Mouse (Mus musculus) thymus, postnatal 0 days (tissue): ENCODE results near the gene Ankrd33b. TPM values are rescaled to one million over a fixed set of nuclear protein-coding genes. Genes with fewer than 3 reads are reported as not detected.

ENCODE experiments used
- DNase-seq: peaks from one replicate; pipeline ENCODE4 v3.0.0-alpha.2; 2015; ENCODE audit warnings: low spot score
- polyA plus RNA-seq: library from polyadenylated mRNA; unstranded; fragments of >200 nt; fragmentation: Nextera tagmentation; extraction: Ambion mirVana; gene quantifications from 2 replicates; pipeline ENCODE4 v1.2.1, GENCODE M21; 2015

Gene Ankrd33b
- polyA plus RNA-seq, 1 experiment from 2014 or later, result 10.8 TPM

DNA sequence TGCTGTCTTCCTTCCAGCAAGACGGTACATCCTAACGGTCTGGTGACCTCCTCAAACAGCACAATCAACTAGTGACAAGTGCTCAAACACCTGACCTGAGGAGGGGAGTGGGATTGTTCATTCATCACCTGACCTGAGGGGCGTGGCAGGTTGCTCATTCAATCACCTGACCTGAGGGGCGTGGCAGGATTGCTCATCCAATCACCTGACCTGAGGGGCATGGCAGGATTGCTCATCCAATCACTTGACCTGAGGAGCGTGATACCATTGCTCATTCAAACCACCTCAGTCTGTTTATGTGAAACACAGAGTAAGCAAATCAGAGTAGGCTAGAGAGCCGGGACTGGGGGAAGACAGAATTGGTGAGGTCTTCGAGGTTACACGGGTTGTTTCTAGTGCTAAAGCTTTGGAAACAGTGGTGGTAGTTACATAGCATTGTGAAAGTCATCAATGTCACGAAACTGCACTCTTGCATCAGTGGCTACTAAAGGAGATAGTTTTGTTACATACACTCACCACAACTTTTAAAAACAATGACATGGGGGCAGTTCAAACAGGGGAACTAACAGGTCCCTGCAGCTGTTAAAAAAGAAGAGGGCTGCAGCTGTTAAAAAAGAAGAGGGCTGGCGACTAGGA lies 28.8 kb downstream of the Ankrd33b start:
- DNase-seq, result no peak

DNA sequence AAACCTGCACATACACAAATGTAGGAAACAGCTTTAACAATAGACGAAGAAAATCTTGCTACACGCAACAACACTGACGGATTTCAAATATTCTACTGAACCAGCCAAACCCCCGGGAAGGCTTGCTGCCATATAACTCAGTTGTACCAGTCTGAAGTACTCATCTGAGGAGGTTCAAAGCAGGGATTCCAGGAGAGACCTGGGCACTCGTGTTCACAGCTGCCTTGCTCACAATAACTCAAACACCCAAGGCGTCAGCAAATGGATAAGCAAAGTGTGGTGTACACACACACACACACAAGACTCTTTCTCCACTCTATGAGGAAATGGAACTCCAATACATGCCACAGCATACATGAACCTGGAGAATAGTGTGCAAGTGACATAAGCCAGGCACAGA lies 29.5 kb downstream of the Ankrd33b start:
- no peak for DNase-seq

- no peak for DNase-seq
These were observed 30.3 kb downstream of the Ankrd33b start for GRCm38 (mm10) chr15:31337192-31337741.

DNA sequence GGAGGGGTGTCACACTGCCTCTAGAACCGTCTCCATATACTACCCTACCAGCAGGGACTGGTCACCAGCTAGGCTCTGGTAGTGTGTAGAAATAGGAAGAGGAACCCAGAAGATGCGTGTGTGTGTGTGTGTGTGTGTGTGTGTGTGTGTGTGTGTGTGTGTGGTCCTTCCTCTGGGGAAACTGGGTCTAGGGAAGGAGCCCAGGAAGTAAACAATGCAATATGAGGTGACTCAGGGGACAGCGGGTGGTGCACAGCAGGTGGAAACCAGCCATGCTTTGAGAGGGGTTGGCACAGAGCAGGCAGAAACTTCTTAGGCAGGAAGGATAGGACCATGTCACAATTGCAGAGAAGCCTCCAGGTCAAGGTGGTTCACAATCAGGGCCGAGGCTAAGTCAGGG lies 30.8 kb downstream of the Ankrd33b start:
- DNase-seq, result no peak

DNA sequence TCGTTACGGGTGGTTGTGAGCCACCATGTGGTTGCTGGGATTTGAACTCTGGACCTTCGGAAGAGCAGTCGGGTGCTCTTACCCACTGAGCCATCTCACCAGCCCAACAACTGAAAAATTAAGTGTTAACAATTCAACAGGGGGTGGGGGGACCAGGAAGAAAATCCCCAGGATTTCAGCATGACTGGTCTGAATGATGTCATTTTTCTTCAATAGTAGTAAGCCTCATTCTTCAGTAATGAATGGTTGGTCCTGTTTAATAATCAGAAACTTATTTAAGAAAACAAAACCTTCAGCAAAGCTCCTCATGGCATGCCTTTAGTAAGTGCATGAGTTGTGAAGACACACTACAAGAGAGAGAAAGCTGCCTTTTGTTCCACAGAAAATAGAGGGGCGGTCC lies 32.7 kb downstream of the Ankrd33b start:
- DNase-seq, result no peak

DNA sequence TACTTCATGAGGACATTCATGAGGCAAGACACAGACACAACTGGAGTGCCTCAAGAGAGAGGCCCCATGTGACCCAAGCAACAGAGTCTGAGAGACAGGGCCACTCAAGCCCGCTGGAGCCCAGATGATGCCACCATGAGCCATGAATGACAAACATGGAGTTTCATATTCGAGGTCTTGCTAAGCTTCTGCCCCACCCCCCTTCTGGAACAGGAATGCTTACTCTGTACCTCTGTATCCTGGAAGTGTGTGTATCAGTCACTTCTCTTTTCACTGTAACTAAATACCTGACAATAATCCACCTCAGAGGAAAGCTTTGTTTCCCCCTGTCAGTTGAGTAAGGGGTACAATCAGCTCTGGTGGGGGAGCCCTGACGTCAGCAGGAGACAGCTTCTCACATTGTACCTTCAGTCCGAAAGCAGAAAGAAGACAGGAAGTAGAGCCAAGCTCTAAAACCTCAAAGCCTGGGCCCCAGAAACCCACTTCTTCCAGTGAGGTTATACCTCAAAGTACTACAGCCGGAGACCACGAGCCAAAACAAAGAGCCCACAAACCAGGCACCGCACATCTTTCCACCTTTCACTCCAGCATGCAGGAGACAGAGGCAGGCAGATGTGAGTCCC lies 34.9 kb downstream of the Ankrd33b start:
- peak; percentile 13 for DNase-seq

DNA sequence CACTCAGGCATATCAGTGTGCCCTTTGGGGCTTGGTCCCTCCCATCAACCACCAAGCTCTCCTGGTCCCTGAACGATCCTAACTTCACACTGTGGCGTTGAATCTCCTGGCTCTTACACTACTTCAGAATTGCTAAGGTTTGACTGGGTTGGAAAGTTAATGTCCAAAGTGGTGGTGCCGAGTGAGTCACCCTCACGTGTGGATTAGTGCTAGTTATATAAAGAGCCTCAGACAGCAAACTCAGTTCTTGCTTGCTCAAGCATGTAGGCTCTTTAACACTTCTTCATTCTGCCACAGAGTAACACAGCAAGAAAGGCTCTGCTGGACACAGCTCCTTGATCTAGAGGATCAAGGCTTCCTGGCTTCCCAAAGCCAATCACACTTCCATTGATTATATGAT lies 35.8 kb downstream of the Ankrd33b start:
- DNase-seq, result no peak

- no peak for DNase-seq
These were observed 39.4 kb downstream of the Ankrd33b start for GRCm38 (mm10) chr15:31328082-31328614.

DNA sequence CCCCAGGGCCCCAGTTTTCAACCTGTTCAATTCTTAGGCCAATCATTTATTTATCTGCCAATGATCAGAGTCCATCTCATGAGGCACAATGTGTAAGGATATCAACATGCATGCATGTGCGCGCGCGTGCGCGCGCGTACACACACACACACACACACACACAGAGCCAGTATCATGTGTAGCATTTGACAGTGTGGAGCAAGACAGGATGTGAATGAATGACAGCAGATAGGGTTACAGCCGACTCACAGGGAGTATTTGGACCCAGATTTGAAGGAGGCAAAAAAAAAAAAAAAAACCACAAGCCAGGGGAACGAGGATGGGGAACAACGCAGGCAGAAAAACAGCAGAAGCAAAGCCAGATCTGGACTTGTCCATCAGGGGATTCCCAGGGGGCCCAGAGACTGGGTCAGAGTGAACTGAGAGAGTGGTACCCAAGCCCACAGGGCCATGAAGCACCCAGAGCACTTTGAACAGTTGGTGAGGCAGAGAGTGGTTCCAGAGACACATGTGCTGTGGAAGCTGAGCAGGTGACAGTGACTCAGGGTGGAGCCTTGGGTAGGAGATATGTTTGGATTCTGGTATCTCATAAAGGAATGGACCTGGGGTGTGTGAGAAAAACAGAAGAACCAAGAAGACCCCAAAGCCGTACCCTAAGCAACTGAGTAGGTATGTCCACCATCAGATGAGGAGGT lies 41.7 kb downstream of the Ankrd33b start:
- no peak for DNase-seq

- no peak for DNase-seq
These were observed 43.0 kb downstream of the Ankrd33b start for GRCm38 (mm10) chr15:31324551-31324950.

DNA sequence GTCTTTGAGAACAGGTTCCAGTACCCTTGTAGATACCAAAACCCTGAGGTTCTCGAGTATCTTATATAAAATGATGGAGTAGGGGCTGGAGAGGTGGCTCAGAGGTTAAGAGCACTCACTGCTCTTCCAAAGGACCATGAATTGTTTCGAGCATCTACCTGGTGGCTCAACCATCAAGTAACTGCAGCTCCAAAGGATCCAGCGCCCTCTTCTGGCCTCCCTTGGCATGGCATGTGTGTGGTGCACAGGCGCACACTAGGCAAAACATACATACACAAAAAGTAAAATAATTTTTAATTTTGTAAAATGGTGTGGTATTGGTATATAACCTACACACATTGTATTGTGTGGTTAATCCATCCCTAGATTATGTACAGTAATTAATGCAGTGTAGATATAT lies 43.8 kb downstream of the Ankrd33b start:
- no peak for DNase-seq

DNA sequence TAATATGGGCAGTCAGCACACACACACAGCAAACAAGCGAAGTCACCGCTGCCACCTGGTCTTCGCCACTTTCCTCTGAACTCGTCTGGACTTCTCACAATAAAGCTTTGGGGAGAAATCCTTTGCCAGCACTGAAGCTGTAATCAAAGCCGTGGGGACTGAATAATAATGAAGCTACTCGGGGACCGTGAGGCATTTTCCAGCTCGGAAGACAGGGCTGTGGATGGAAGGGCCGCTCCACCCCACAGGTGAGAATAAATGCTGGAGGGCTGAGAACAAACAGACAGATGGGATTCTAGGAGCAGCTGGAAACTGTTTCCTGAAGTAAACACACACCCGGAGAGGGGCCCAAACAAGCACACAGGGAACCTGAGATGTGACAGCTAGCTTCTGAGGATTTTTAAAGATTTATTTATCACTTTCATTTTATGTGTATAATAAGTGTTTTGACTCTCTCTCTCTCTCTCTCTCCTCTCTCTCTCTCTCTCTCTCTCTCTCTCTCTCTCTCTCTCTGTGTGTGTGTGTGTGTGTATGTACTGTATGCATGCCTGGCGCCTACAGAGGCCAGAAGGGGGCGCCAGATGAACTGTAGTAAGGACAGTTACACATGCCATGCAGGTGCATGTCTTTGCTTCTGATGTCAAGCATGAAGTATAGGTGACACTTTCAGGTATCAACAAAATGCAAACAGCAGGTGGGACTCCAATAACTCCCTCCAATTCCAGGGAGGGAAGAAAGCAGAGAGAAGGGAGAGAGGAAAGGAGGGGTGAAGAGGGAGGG lies 46.7 kb downstream of the Ankrd33b start:
- DNase-seq, result no peak

- no peak for DNase-seq
These were observed 48.5 kb downstream of the Ankrd33b start for GRCm38 (mm10) chr15:31319046-31319445.

DNA sequence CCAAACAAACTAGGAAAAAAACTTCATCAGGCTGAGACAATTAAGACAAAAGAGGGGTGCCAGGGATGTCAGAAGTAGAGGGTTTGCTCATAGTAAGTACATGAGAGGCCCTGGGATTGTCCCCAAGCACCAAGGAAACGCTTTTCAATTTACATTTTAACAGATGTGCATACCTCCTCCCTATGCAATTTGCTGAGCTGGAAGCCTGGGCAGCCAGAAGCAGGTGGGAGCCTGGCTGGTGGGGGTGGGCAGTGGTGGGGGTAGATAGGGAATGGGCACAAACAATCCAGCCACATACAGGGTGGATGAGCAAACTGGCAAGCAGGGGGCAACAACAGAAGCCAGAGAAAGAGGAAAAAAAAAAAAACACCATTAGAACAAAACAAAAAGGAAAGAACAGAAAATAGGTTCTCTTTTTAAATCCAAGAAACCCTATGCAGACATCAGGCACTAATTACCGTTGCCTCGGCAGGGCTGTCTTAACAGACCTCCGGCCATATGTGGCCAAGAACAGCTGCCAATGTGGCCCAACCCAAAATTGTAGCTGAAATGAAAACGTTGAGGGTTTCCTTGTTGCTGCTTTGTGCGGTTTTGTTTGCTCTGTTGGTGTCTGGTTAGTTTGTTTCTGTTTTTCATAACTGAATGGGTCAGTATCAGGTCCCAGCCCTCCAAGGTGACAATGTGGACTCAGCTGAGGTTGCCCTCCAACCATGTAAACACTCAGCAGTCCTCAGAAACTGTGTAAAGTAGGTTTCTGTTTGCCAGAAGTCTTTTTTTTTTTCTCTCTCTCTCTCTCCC lies 49.2 kb downstream of the Ankrd33b start:
- DNase-seq, result no peak

DNA sequence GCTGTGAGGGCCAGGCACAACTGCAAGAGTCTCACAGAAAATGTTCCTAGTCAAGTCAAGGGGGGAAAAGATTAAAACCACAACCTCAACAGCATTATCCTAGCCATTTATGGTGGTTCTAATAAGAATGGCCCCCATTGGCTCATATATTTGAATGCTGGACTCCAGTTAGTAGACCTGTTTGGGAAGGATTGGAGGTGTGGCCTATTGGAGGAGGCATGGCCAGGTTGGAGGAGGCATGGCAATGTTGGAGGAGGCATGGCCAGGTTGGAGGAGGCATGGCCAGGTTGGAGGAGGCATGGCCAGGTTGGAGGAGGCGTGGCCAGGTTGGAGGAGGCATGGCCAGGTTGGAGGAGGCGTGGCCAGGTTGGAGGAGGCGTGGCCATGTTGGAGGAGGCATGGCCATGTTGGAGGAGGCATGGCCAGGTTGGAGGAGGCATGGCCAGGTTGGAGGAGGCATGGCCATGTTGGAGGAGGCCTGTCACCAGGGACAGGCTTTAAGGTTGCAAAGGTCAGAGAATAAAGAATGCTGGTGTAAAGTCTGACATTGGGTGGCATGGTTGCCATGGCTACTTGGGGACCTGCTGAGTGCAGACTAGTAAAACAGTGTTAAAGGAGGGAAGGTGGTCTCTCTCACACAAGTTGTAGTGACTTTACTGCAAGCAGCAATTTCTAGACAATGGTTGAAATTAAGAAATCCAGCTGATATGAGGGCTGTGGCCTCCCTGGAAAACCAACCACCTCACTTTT lies 50.3 kb downstream of the Ankrd33b start:
- no peak for DNase-seq

- DNase-seq, result peak; percentile 49
These were observed 51.8 kb downstream of the Ankrd33b start for GRCm38 (mm10) chr15:31315630-31316231.

- DNase-seq, result no peak
These were observed 55.5 kb downstream of the Ankrd33b start for GRCm38 (mm10) chr15:31312001-31312400.

- DNase-seq, result no peak
These were observed 58.0 kb downstream of the Ankrd33b start for GRCm38 (mm10) chr15:31309526-31309925.

DNA sequence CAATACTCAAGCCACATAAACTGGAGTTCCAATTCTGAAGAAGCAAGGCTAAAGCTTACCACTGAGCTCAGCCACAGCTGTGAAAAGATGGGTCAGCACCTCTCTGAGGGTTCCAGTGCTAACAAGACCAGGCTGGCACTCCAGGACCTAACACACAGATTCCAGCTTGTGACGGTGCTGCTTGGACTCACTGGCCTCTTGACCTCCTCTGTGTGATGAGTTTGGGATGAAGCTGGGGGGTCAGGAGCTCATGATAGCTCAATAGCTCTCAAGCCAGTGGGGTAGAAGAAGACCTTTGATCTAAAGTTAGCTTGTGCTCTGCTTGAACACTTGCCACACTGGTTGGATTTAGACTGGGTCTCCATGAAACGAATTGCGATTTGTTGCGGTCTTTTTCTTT lies 60.8 kb downstream of the Ankrd33b start:
- DNase-seq, result no peak
